Mouse (Mus musculus): ENCODE results near the gene Neurod4. TPM values are rescaled to one million over a fixed set of nuclear protein-coding genes. Genes with fewer than 3 reads are reported as not detected.
A peak's percentile ranks its signal among the peaks of the same experiment; 100 is the strongest.
"Not testable (repeated sequence)": the region's sequence is repeated elsewhere in the genome, so short reads cannot be mapped to it uniquely, and the experiment has no call there.

The Neurod4 gene
- polyA plus RNA-seq (2017; shearing (Covaris generic)), result not detected

DNA sequence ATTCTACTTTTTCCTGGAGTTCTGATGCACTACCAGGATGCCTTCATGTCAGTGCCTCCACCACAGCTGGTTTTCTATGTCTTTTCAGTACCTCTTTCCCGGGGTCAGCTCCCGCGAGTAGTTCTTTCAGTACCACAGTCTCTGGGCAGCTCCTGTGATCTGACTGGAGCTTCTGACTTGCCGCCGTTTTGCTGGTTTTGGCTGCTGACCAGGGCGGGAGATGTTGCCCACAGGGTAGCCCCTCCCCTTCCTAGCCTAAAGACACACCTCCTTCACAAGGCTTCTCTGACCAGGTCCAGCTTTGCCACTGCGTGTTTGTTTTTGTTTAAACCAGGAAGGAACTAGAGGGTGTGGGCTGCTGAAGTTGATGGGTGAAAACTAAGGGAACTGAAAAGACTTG lies at the start of gene Neurod4:
Neurod4 (minus strand) TSS at position 175 of the 400 bp plus-strand sequence.
- ATAC-seq, result no peak

- peak; percentile 15 for ATAC-seq
Measured at GRCm38 (mm10) chr10:130324243-130324642, 44.2 kb upstream of the Neurod4 start.

- peak; percentile 96 for ATAC-seq
Measured at GRCm38 (mm10) chr10:130322637-130323036, 42.6 kb upstream of the Neurod4 start, which contains the start of gene Tespa1. TSS of gene Tespa1 (plus strand) at chr10:130322870.

GRCm38 (mm10) chr10:130322062-130322461 lies 42.0 kb upstream of the Neurod4 start:
- ATAC-seq, result no peak

DNA sequence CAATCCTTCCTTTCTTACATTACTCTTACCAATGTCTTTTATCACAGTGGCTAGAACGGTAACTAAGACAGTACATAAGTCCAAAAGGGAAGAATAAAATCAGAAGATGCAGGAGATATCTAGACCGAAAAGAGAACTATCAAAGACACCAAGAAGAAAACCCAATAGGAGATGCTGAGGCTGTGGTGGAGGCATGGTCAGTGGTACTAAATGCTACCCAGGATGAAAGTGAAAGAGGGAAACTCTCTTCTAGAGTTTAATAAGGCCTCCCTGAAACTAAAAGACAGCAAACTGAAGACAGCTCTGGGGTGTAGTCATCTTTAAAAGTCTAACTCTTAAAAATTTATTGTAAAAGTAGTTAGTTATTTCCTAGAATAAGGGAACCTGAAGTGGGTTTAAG lies 40.7 kb upstream of the Neurod4 start:
- no peak for ATAC-seq

GRCm38 (mm10) chr10:130318720-130319119 lies 38.7 kb upstream of the Neurod4 start:
- no peak for ATAC-seq

DNA sequence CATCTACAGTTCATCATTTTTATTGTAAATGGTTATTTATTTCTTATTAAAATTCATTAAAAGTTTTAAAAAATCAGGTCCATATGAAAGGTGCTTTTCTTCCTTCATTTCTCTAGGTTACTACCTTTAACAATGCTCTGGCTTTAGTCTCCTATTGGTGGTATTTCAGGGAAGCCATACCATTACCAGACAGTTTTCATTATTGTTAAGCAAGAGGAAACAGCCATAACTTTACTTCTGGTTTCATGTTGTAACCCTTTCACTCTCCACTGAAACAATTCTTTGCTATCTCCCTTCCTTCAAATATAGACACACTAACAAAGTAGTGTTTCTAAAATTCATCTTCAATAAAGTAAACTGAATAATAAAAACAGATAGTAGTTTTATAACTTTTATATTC lies 35.8 kb upstream of the Neurod4 start:
- ATAC-seq, result no peak

GRCm38 (mm10) chr10:130314110-130314829 lies 34.2 kb upstream of the Neurod4 start:
- no peak for ATAC-seq

DNA sequence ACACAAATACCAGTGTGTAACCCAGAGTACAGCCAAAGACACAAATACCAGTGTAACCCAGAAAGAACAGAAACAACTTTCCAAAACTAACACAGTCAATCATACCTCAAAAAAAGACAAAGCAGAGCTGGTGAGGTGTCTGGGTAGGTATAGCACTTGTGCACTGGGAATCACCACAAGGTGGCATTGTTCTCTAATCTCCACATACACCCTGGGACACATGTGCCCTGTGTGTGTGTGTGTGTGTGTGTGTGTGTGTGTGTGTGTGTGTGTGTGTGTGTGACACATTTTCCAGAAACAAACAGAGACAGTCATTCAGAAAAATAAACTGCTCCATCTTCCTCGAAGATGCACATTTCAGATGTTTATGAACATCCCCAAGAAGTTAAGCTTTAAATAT lies 33.5 kb upstream of the Neurod4 start:
- peak; percentile 79 for ATAC-seq

- peak; percentile 84 for ATAC-seq
Measured at GRCm38 (mm10) chr10:130311534-130312227, 31.6 kb upstream of the Neurod4 start.

DNA sequence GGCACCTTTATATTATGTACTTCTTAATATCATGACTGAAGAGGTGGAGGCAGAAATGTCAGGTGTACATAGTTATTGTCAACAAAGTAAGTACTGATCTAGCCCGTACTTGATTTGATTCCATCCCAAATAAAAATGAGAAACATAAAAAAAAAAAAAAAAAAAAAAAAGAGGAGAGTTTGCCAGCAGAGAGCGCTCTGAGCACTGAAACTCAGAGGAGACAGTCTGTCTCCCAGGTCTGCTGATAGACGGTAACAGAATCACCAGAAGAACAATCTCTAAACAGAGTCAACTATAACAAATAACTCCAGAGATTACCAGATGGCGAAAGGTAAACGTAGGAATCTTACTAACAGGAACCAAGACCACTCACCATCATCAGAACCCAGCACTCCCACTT lies 24.1 kb upstream of the Neurod4 start:
- ATAC-seq, result not testable (repeated sequence)

DNA sequence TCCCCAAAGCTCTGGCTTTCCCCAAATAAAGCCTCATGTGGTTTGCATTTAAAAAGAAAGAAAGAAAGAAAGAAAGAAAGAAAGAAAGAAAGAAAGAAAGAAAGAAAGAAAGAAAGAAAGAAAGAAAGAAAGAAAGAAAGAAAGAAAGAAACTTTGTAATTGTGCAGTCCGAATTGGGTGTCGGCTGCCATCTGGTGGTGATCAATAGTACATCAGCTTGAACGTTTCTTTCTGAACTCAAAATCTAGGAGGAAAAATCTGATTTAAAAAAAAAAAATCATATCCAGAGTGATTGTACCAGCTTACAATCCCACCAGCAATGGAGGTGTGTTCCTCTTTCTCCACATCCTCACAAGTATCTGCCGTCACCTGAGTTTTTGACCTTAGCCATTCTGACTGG lies 18.7 kb upstream of the Neurod4 start:
- ATAC-seq, result peak; percentile 77

DNA sequence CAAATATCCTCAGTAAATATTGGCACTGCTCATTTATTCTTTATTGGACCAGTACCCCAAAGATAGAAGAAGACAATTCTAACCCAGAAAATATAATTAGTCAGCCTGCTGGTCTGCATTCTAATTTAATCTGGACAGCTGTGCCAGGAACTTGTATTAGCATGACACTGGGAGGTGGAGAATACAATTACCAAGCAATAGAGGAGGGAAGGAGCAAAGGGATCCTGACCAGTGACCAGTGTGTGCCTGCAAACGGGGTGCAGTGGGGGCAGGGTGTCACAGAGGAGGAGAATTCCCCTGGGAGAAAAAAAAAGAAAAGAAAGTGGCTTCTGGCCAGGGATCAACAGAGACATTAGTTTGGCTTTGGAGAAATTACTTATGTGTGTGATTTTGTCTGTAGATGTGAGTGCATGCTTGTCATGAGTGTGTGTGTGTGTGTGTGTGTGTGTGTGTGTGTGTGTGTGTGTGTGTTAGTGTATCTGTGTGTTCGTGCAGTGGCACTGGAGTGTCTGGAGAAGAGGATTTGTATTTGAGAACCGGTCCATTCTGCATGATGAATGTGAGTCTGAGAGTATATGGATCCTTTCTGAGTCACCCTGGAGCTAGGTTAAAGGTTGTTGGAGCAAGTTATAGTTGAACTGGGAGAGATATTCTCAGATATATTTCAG lies 13.8 kb upstream of the Neurod4 start:
- ATAC-seq, result no peak

DNA sequence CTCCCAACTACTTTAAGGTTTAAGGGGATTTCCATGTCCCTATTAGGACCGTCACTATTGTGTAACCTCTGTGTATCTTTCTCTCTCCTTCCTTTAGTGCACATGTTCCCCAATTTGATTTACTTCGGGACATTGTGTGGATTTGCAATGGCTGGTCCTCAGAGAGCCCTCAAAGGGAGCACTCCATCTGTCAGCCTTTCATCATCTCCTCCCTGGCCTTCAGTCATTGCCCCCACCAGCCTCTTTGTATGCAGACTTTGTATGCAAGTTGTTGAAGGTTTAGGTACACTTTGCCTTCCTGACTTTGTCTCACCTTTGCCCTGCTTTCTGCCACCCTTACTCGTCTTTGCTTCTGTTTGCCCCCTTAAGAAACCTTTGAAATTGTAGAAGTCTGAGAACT lies 8.0 kb upstream of the Neurod4 start:
- no peak for ATAC-seq

- ATAC-seq, result no peak
Measured at GRCm38 (mm10) chr10:130287201-130287600, 7.2 kb upstream of the Neurod4 start.

GRCm38 (mm10) chr10:130281982-130282449 lies 2.0 kb upstream of the Neurod4 start:
- no peak for ATAC-seq

- no peak for ATAC-seq
Measured at GRCm38 (mm10) chr10:130276496-130276895, 3.5 kb downstream of the Neurod4 start.

GRCm38 (mm10) chr10:130275759-130276158 lies 4.3 kb downstream of the Neurod4 start:
- no peak for ATAC-seq

GRCm38 (mm10) chr10:130263203-130263602 lies 16.8 kb downstream of the Neurod4 start:
- ATAC-seq, result no peak

DNA sequence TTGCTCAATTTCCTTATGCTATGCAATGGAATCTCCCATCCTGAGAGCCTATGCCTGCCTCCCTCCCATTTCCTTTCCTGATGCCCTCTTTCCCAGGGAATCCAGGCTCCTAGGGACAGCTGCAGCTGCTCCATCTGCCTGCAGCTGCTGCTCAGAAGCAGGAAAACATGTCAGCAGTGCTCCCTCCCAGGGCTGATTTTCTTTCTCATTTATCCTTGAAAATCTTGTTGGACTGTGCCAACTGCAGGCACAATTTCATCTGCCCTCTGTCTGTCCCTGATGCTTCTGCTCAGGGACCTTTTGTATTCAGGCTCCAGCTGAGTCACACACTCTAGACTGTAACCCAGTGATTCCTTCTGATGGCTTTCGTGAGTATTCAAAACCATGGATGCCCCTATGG lies 20.6 kb downstream of the Neurod4 start:
- ATAC-seq, result no peak

DNA sequence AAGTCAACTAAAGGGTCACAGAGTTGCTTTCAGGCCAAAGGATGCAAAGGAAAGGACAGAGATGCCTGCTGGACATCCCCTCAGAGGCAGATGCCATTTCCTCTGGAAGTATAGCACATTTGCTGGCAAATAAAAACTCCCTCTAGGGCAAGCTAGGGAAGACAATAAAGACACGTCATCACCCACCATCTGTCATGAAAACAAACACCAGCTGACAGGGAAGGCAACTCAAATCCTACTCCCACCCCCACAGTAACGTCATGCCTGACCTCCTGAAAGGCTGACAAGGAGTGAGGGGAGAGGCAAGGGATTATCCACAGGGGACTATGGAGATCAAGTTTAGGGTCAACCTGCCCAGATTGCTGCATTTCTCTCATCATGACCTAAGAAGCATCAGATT lies 35.8 kb downstream of the Neurod4 start:
- ATAC-seq, result no peak

DNA sequence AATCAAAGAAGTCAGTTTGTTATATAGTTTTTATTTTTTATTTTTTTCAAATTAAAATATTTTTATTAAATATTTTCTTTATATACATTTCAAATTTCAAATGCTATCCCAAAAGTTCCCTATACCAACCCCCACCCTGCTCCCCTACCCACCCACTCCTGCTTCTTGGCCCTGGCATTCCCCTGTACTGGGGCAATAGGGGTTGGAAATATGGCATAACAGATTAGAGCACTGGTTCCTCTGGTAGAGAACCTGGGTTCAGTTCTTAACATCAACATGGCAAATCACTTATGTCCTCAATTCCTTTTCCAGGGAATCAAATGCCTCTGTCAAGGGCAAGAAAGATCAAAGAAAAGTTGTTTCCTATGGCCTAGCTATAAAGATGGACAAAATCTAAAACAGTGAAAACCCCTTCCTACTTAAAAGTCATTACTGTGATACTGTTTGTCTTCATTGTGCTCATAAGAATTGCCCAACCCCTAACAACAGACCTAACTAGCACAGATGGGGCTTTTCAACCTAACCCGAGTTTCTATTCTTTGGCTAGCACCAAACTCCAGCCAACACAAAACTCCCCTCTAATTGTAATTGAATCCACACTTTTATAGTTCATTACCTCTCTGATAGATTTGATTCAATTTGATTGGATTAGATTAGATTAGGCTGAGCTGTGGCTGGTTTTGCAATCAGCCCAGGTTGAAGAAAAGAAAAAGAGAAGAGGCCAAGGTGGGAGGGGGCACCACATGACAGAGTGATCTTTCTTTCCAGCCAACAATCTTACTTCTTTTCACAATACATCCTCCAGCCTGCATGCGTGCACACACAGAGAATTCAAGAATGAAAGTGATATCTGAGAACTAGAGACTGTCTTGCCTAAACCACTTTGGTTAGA lies 41.5 kb downstream of the Neurod4 start:
- no peak for ATAC-seq
